Mouse (Mus musculus) ES-Bruce4 (cell line): ENCODE data around the gene Cisd3.

Source experiments
- CTCF ChIP-seq: IDR thresholded peaks from one replicate; pipeline ENCODE4 v1.8.1; 2011; ENCODE audit warnings: low read depth, low read length
- EP300 ChIP-seq: IDR thresholded peaks from 2 replicates; pipeline ENCODE4 v1.6.1; 2011; ENCODE audit warnings: low read depth, low read length; ENCODE audit not compliant: insufficient read depth
- POLR2A ChIP-seq: IDR thresholded peaks from one replicate; pipeline ENCODE4 v1.8.1; 2011; ENCODE audit warnings: low read length; ENCODE audit not compliant: insufficient read depth

- TF ChIP-seq CTCF (no peak), POLR2A (no peak), EP300 (no peak)
Measured at GRCm38 (mm10) chr11:97717369-97718280, 32.0 kb downstream of the Cisd3 start.
